Mouse (Mus musculus): ENCODE results near the gene Tnxb. TPM values are rescaled to one million over a fixed set of nuclear protein-coding genes. Genes with fewer than 3 reads are reported as not detected.

The Tnxb gene
- polyA plus RNA-seq, 1 experiment from 2014 or later: 0.08 TPM

Other genes starting within 250 kb of the Tnxb start
- gene Btnl4, start 193.2 kb upstream of the Tnxb start, polyA plus RNA-seq (2015; fragmentation: Nextera tagmentation; extraction: Ambion mirVana): not detected in 2 replicates
- not detected in 2 replicates for gene Btnl6, start 153.2 kb upstream of the Tnxb start, polyA plus RNA-seq (2015; fragmentation: Nextera tagmentation; extraction: Ambion mirVana)
- 8.9 and 9.1 TPM in 2 replicates for gene Notch4, start 106.3 kb upstream of the Tnxb start, polyA plus RNA-seq (2015; fragmentation: Nextera tagmentation; extraction: Ambion mirVana)
- gene Gpsm3, start 80.7 kb upstream of the Tnxb start, polyA plus RNA-seq (2015; fragmentation: Nextera tagmentation; extraction: Ambion mirVana): 2.8 and 3.4 TPM in 2 replicates
- 13.3 and 15.3 TPM in 2 replicates for gene Pbx2, start 79.3 kb upstream of the Tnxb start, polyA plus RNA-seq (2015; fragmentation: Nextera tagmentation; extraction: Ambion mirVana)
- gene Ager, start 72.7 kb upstream of the Tnxb start, polyA plus RNA-seq (2015; fragmentation: Nextera tagmentation; extraction: Ambion mirVana): 1.5 and 2.2 TPM in 2 replicates
- gene Rnf5, start 66.8 kb upstream of the Tnxb start, polyA plus RNA-seq (2015; fragmentation: Nextera tagmentation; extraction: Ambion mirVana): 324 and 337 TPM in 2 replicates
- 86.0 and 100 TPM in 2 replicates for gene Agpat1, start 66.3 kb upstream of the Tnxb start, polyA plus RNA-seq (2015; fragmentation: Nextera tagmentation; extraction: Ambion mirVana)
- 6.8 and 8.6 TPM in 2 replicates for gene Egfl8, start 54.6 kb upstream of the Tnxb start, polyA plus RNA-seq (2015; fragmentation: Nextera tagmentation; extraction: Ambion mirVana)
- gene Ppt2, start 42.0 kb upstream of the Tnxb start, polyA plus RNA-seq (2015; fragmentation: Nextera tagmentation; extraction: Ambion mirVana): 22.3 and 23.3 TPM in 2 replicates
- gene Prrt1, start 41.0 kb upstream of the Tnxb start, polyA plus RNA-seq (2015; fragmentation: Nextera tagmentation; extraction: Ambion mirVana): 7.4 and 7.5 TPM in 2 replicates
- gene Fkbpl, start 25.8 kb upstream of the Tnxb start, polyA plus RNA-seq (2015; fragmentation: Nextera tagmentation; extraction: Ambion mirVana): 17.0 and 18.9 TPM in 2 replicates
- gene Atf6b, start 23.4 kb upstream of the Tnxb start, polyA plus RNA-seq (2015; fragmentation: Nextera tagmentation; extraction: Ambion mirVana): 118 and 122 TPM in 2 replicates
- not detected in 2 replicates for gene C4b, start 73.3 kb downstream of the Tnxb start, polyA plus RNA-seq (2015; fragmentation: Nextera tagmentation; extraction: Ambion mirVana)
- not detected in 2 replicates for gene Cyp21a1, start 134.0 kb downstream of the Tnxb start, polyA plus RNA-seq (2015; fragmentation: Nextera tagmentation; extraction: Ambion mirVana)
- gene Stk19, start 166.4 kb downstream of the Tnxb start, polyA plus RNA-seq (2015; fragmentation: Nextera tagmentation; extraction: Ambion mirVana): 38.5 and 40.5 TPM in 2 replicates
- gene Dxo, start 166.5 kb downstream of the Tnxb start, polyA plus RNA-seq (2015; fragmentation: Nextera tagmentation; extraction: Ambion mirVana): 74.7 and 76.1 TPM in 2 replicates
- 59.3 and 61.3 TPM in 2 replicates for gene Skiv2l, start 179.7 kb downstream of the Tnxb start, polyA plus RNA-seq (2015; fragmentation: Nextera tagmentation; extraction: Ambion mirVana)
- gene Nelfe, start 179.9 kb downstream of the Tnxb start, polyA plus RNA-seq (2015; fragmentation: Nextera tagmentation; extraction: Ambion mirVana): 95.0 and 100 TPM in 2 replicates
- 1.7 and 2.2 TPM in 2 replicates for gene Cfb, start 192.0 kb downstream of the Tnxb start, polyA plus RNA-seq (2015; fragmentation: Nextera tagmentation; extraction: Ambion mirVana)
- gene Zbtb12, start 208.9 kb downstream of the Tnxb start, polyA plus RNA-seq (2015; fragmentation: Nextera tagmentation; extraction: Ambion mirVana): 13.2 and 16.3 TPM in 2 replicates
- gene Gm20547, start 211.5 kb downstream of the Tnxb start, polyA plus RNA-seq (2015; fragmentation: Nextera tagmentation; extraction: Ambion mirVana): 0.08 TPM in 1 of 2 replicates, not detected in the other
- 1.2 and 2.1 TPM in 2 replicates for gene C2, start 227.7 kb downstream of the Tnxb start, polyA plus RNA-seq (2015; fragmentation: Nextera tagmentation; extraction: Ambion mirVana)
- 105 and 114 TPM in 2 replicates for gene Ehmt2, start 227.9 kb downstream of the Tnxb start, polyA plus RNA-seq (2015; fragmentation: Nextera tagmentation; extraction: Ambion mirVana)
- gene Slc44a4, start 243.9 kb downstream of the Tnxb start, polyA plus RNA-seq (2015; fragmentation: Nextera tagmentation; extraction: Ambion mirVana): 0.09 TPM in 1 of 2 replicates, not detected in the other